Mouse (Mus musculus) heart, adult 2 months (tissue): Measurements from ENCODE around the gene Ppp1r1c. TPM values are rescaled to one million over a fixed set of nuclear protein-coding genes. Genes with fewer than 3 reads are reported as not detected.

ENCODE experiments used
- DNase-seq, 2 experiments: peaks; one replicate each; pipeline ENCODE4 v3.0.0; 2021
- H3K27ac ChIP-seq: fragments of 200-600 bp; 2 replicates; pipeline ENCODE4 v1.8.1; 2022
- H3K27me3 ChIP-seq: fragments of 200-500 bp; 2 replicates; pipeline ENCODE4 v1.6.1; 2012; ENCODE audit warnings: mild to moderate bottlenecking, low read length, inconsistent platforms, mixed read lengths; ENCODE audit not compliant: control insufficient read depth, insufficient read depth
- H3K36me3 ChIP-seq: fragments of 200-500 bp; 2 replicates; pipeline ENCODE4 v1.6.1; 2012; ENCODE audit warnings: low read length, inconsistent platforms; ENCODE audit not compliant: control insufficient read depth, insufficient read depth
- H3K4me1 ChIP-seq: fragments of 200-500 bp; 2 replicates; pipeline ENCODE4 v1.6.1; 2011; ENCODE audit warnings: low read length; ENCODE audit not compliant: control insufficient read depth, insufficient read depth
- H3K4me3 ChIP-seq: fragments of 200-600 bp; 2 replicates; pipeline ENCODE4 v1.8.1; 2022
- H3K79me2 ChIP-seq: fragments of 200-500 bp; replicated peaks from 2 replicates; pipeline ENCODE4 v1.6.1; 2012; ENCODE audit warnings: mild to moderate bottlenecking, inconsistent platforms, low read length, moderate library complexity, mixed read lengths; ENCODE audit not compliant: control insufficient read depth, insufficient read depth
- H3K9ac ChIP-seq: fragments of 200-500 bp; 2 replicates; pipeline ENCODE4 v1.6.1; 2012; ENCODE audit warnings: low read depth, mild to moderate bottlenecking, control low read depth, inconsistent platforms, low read length, mixed read lengths
- CTCF ChIP-seq: fragments of 200-600 bp; IDR thresholded peaks from 2 replicates; pipeline ENCODE4 v1.8.1; 2022; ENCODE audit warnings: antibody characterized with exemption, mild to moderate bottlenecking, moderate library complexity
- EP300 ChIP-seq: fragments of 200-500 bp; IDR thresholded peaks from 2 replicates; pipeline ENCODE4 v1.6.1; 2011; ENCODE audit warnings: low read depth, low read length, control low read depth; ENCODE audit not compliant: insufficient read depth
- POLR2A ChIP-seq: fragments of 200-500 bp; IDR thresholded peaks from 2 replicates; pipeline ENCODE4 v1.6.1; 2011; ENCODE audit warnings: mild to moderate bottlenecking, low read depth, low read length, control low read depth; ENCODE audit not compliant: insufficient read depth
- whole genome bisulfite sequencing: fragments of 180-500 bp; shearing (Covaris S2); methylation state at CpG from one replicate; pipeline ENCODE4 v1.1.7; 2018; 5-methylcytosine and 5-hydroxymethylcytosine counted together
- intact Hi-C: fragments of 180-260 bp; cut with DNase I; formaldehyde crosslinking; loops from one replicate; pipeline ENCODE4 v1.15.1; 2025
- polyA plus RNA-seq: library from polyadenylated mRNA; depleted of rRNA; stranded (reverse); fragments of >200 nt; gene quantifications from 2 replicates; pipeline ENCODE4 v1.2.3, GENCODE M21; 2012
- total RNA-seq, 2 experiments: library from RNA; stranded (reverse); gene quantifications; 2 replicates each; pipeline ENCODE4 v1.2.3; 2021

The Ppp1r1c gene
- total and polyA plus RNA-seq, 3 experiments: 0.82 TPM; not detected in 2

- H3K36me3 ChIP-seq: no peaks in the 10 kb centered on the region
- TF ChIP-seq POLR2A (no peak), EP300 (no peak), CTCF (no peak)
- no peaks in the 10 kb centered on the region for H3K79me2 ChIP-seq
- H3K4me1 ChIP-seq: no peaks in the 10 kb centered on the region
- no peak for DNase-seq
- no peak overlapping the region for H3K4me3 ChIP-seq
- H3K27ac ChIP-seq: no peak overlapping the region
- no peaks in the 10 kb centered on the region for H3K27me3 ChIP-seq
- 54% methylated on average over 2 of the region's 2 CpGs for WGBS
- intact Hi-C loops: no loop called here
- no peak overlapping the region for H3K9ac ChIP-seq
Observed at GRCm38 (mm10) chr2:79793186-79793585, 85.6 kb downstream of the Ppp1r1c start.

GRCm38 (mm10) chr2:79797444-79797843 is 89.9 kb downstream of the Ppp1r1c start:
- TF ChIP-seq POLR2A: no peak
- no peak for TF ChIP-seq CTCF
- no peak for TF ChIP-seq EP300
- H3K4me3 ChIP-seq: no peak overlapping the region
- no peaks in the 10 kb centered on the region for H3K36me3 ChIP-seq
- H3K79me2 ChIP-seq: no peaks in the 10 kb centered on the region
- intact Hi-C loops: no loop called here
- DNase-seq: no peak
- WGBS: 76% methylated on average over 2 of the region's 2 CpGs
- H3K27me3 ChIP-seq: no peaks in the 10 kb centered on the region
- H3K27ac ChIP-seq: no peak overlapping the region
- H3K9ac ChIP-seq: no peak overlapping the region
- no peaks in the 10 kb centered on the region for H3K4me1 ChIP-seq

- Histone ChIP-seq H3K27ac (no peak overlapping the region), H3K4me3 (no peak overlapping the region), H3K27me3 (no peaks in the 10 kb centered on the region), H3K79me2 (no peaks in the 10 kb centered on the region), H3K36me3 (no peaks in the 10 kb centered on the region), H3K9ac (no peak overlapping the region), H3K4me1 (no peaks in the 10 kb centered on the region)
- TF ChIP-seq POLR2A (no peak), EP300 (no peak), CTCF (no peak)
- intact Hi-C loops: no loop called here
- no peak for DNase-seq
- WGBS: 62% methylated on average over 7 of the region's 7 CpGs
Observed at GRCm38 (mm10) chr2:79798627-79799026, 91.0 kb downstream of the Ppp1r1c start.

GRCm38 (mm10) chr2:79815708-79816484 is 108.3 kb downstream of the Ppp1r1c start:
- Histone ChIP-seq H3K79me2 (no peaks in the 10 kb centered on the region), H3K27ac (no peak overlapping the region), H3K4me3 (no peak overlapping the region), H3K4me1 (no peaks in the 10 kb centered on the region), H3K27me3 (no peaks in the 10 kb centered on the region), H3K36me3 (no peaks in the 10 kb centered on the region), H3K9ac (no peak overlapping the region)
- DNase-seq: no peak
- TF ChIP-seq EP300 (no peak), CTCF (no peak), POLR2A (no peak)
- WGBS: 61% methylated on average over 3 of the region's 3 CpGs
- intact Hi-C loops: no loop called here

DNA sequence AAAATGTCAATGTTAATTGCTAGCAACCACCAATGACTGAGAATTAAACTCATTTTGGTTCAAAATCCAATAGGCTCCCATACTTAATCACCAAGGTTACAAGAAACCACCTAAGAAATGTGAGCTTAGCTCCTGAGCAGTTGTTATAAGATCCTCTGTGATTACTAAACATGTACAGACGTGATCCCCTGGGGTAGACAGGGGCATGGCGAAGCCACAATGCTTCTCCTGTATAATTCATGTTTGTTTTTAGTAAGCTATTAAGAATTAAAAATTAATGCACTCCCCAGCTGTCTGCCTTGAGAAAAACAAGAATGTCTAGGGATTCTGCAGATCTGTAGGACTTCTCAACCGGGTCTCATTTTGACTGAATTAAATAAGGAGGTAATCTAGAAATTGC is 112.0 kb downstream of the Ppp1r1c start:
- no peak for DNase-seq
- Histone ChIP-seq H3K9ac (no peak overlapping the region), H3K79me2 (no peaks in the 10 kb centered on the region), H3K27ac (no peak overlapping the region), H3K4me1 (no peaks in the 10 kb centered on the region), H3K36me3 (no peaks in the 10 kb centered on the region), H3K27me3 (no peaks in the 10 kb centered on the region), H3K4me3 (no peak overlapping the region)
- 84% methylated on average over 3 of the region's 3 CpGs for WGBS
- intact Hi-C loops: no loop called here
- TF ChIP-seq POLR2A (no peak), EP300 (no peak), CTCF (no peak)

GRCm38 (mm10) chr2:79825853-79826252 is 118.3 kb downstream of the Ppp1r1c start:
- H3K4me3 ChIP-seq: no peak overlapping the region
- no peak for TF ChIP-seq CTCF
- no peak for TF ChIP-seq EP300
- no peak for TF ChIP-seq POLR2A
- no peaks in the 10 kb centered on the region for H3K4me1 ChIP-seq
- no peak overlapping the region for H3K9ac ChIP-seq
- no peaks in the 10 kb centered on the region for H3K79me2 ChIP-seq
- no peak overlapping the region for H3K27ac ChIP-seq
- H3K36me3 ChIP-seq: no peaks in the 10 kb centered on the region
- intact Hi-C loops: no loop called here
- no peak for DNase-seq
- no peaks in the 10 kb centered on the region for H3K27me3 ChIP-seq
- WGBS: 83% methylated on average over 4 of the region's 4 CpGs
